Mouse (Mus musculus) liver, postnatal 0 days (tissue): ENCODE data around the gene Bcl2l11.

Experiments
- CTCF ChIP-seq: sonication (generic); IDR thresholded peaks from 2 replicates; pipeline ENCODE4 v1.5.1; 2016; ENCODE audit warnings: antibody characterized with exemption, low read depth
- EP300 ChIP-seq: IDR thresholded peaks from 2 replicates; pipeline ENCODE4 v1.6.1; 2016; ENCODE audit warnings: antibody characterized with exemption, low read depth, mild to moderate bottlenecking

DNA sequence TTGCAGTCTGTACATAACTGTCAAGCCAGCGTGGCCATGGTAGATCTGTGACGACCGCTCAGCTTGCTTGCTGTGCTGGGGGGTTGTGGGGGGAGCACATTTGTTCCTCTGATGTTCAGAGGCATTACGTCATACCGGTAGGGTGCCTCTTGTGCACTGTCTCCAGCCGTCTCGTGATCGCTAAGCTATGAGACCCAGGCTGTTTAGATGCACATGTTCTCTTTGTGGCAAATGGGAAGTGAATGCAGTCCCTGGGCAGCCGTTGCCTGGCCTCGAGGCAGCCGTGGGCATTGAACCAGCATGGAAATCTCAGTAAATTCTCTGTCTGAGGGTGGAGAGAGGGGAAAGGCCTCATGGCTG is 27.7 kb downstream of the Bcl2l11 start:
- TF ChIP-seq CTCF (no peak), EP300 (no peak)
